9 mouse cellular contexts compared by ENCODE assay signal in genomic region chr2:131053851-131054645, GRCm38 (mm10). TPM values are rescaled to one million over a fixed set of nuclear protein-coding genes. Genes with fewer than 3 reads are reported as not detected.
A peak's percentile ranks its signal among the peaks of the same experiment; 100 is the strongest.
DNase-seq lines count a peak whose midpoint lies in the region; ATAC-seq lines count a peak whose summit lies in the region.
"Had no signal": no experiment of that assay in that cellular context is flagged by ENCODE, and none has a peak within 500 bp of the region (broad histone marks: within the 10 kb centered on the region; RNA-seq: fewer than 3 reads in every experiment).

No protein-coding gene starts in this region.

- DNase-seq in lung, postnatal 25 days (ENCODE audit: low spot score): no peak
- no peak for DNase-seq in cerebellum, adult 8-10 months
- DNase-seq in kidney, adult 18-20 months: no peak
- DNase-seq in lung, postnatal 10 days: no peak

- H3K4me3 ChIP-seq in lung, embryonic 15.5 days: peak overlapping the region; percentile 23
- peak overlapping the region; percentile 27 for H3K4me3 ChIP-seq in limb, embryonic 12.5 days (replicated peaks)
- H3K4me3 ChIP-seq in stomach, embryonic 16.5 days (replicated peaks; ENCODE audit: low read length): peak overlapping the region; percentile 36

- 3% methylated on average over 45 of the region's 45 CpGs for WGBS in lung, embryonic 15.5 days
- WGBS in limb, embryonic 12.5 days: under 1% methylated on average over 45 of the region's 45 CpGs
- 3% methylated on average over 45 of the region's 45 CpGs for WGBS in stomach, embryonic 16.5 days

- no peak overlapping the region for H3K27ac ChIP-seq in lung, embryonic 15.5 days
- H3K27ac ChIP-seq in limb, embryonic 12.5 days: no peak overlapping the region
- no peak overlapping the region for H3K27ac ChIP-seq in stomach, embryonic 16.5 days (ENCODE audit: low read length)
- H3K27ac ChIP-seq: macrophage had no signal

- peak overlapping the region; percentile 49 for H3K4me2 ChIP-seq in lung, embryonic 15.5 days
- peak overlapping the region; percentile 59 for H3K4me2 ChIP-seq in limb, embryonic 12.5 days
- peak overlapping the region; percentile 47 for H3K4me2 ChIP-seq in stomach, embryonic 16.5 days (ENCODE audit: low read depth, low read length)

- H3K9ac ChIP-seq in lung, embryonic 15.5 days: no peak overlapping the region
- peak overlapping the region; percentile 47 for H3K9ac ChIP-seq in limb, embryonic 12.5 days (replicated peaks)
- peak overlapping the region; percentile 24; the same call in 1 of the 2 replicates for H3K9ac ChIP-seq in stomach, embryonic 16.5 days (ENCODE audit: low read length)

- H3K9me3 ChIP-seq in lung, embryonic 15.5 days: no peaks in the 10 kb centered on the region
- no peaks in the 10 kb centered on the region for H3K9me3 ChIP-seq in limb, embryonic 12.5 days
- H3K9me3 ChIP-seq in stomach, embryonic 16.5 days (replicated peaks; ENCODE audit: control insufficient read depth, low read length): no peaks in the 10 kb centered on the region

- peaks cover 34% of the 10 kb centered on the region for H3K4me1 ChIP-seq in lung, embryonic 15.5 days
- H3K4me1 ChIP-seq in limb, embryonic 12.5 days (replicated peaks): peaks cover 35% of the 10 kb centered on the region
- peaks cover 16% of the 10 kb centered on the region for H3K4me1 ChIP-seq in stomach, embryonic 16.5 days (ENCODE audit: control insufficient read depth, insufficient read depth, low read length)

- no peaks in the 10 kb centered on the region for H3K36me3 ChIP-seq in lung, embryonic 15.5 days
- no peaks in the 10 kb centered on the region for H3K36me3 ChIP-seq in limb, embryonic 12.5 days
- no peaks in the 10 kb centered on the region for H3K36me3 ChIP-seq in stomach, embryonic 16.5 days (ENCODE audit: control insufficient read depth, insufficient read depth, low read length)

- H3K27me3 ChIP-seq in lung, embryonic 15.5 days: peaks cover 60% of the 10 kb centered on the region
- peaks cover 78% of the 10 kb centered on the region for H3K27me3 ChIP-seq in limb, embryonic 12.5 days
- peaks cover 36% of the 10 kb centered on the region for H3K27me3 ChIP-seq in stomach, embryonic 16.5 days (ENCODE audit: control insufficient read depth, insufficient read depth, low read length)

- no peak for ATAC-seq in lung, embryonic 15.5 days (ENCODE audit: borderline replicate concordance, extremely low read depth, low FRiP score, low TSS enrichment)
- peak; percentile 58 for ATAC-seq in erythroid progenitor cell, adult 5-6 weeks (replicated peaks; ENCODE audit: low FRiP score, poor library complexity, severe bottlenecking)
- ATAC-seq in limb, embryonic 12.5 days (ENCODE audit: insufficient number of reproducible peaks, insufficient read depth, low FRiP score, low TSS enrichment, low read depth): no peak
- ATAC-seq in stomach, embryonic 16.5 days (ENCODE audit: insufficient read depth, low FRiP score): no peak

RNA-seq across cellular contexts. Expression of gene Adam33, which starts 9.6 kb away (rescaled TPM):
- 4.0 and 8.1 TPM in 2 replicates for polyA plus RNA-seq in lung, embryonic 15.5 days (2015; fragmentation: Nextera tagmentation; extraction: Ambion mirVana)
- total RNA-seq in erythroid progenitor cell, adult 5-6 weeks (2015; ENCODE audit: low replicate concordance): 15.5 and 36.4 TPM in 2 replicates
- total RNA-seq in erythroid progenitor cell, adult 5-6 weeks (2017; ENCODE audit: low replicate concordance): 10.0 and 11.3 TPM in 2 replicates
- polyA plus RNA-seq in limb, embryonic 12.5 days (2016; fragmentation: Nextera tagmentation; extraction: Ambion mirVana): 5.2 and 8.5 TPM in 2 replicates
- 14.2 and 15.5 TPM in 2 replicates for polyA plus RNA-seq in stomach, embryonic 16.5 days (2015; fragmentation: Nextera tagmentation; extraction: Ambion mirVana)

RNA-seq across cellular contexts. Expression of gene Gfra4, which starts 11.2 kb away (rescaled TPM):
- polyA plus RNA-seq in lung, embryonic 15.5 days (2015; fragmentation: Nextera tagmentation; extraction: Ambion mirVana): 12.5 and 12.9 TPM in 2 replicates
- 1.3 and 9.7 TPM in 2 replicates for total RNA-seq in erythroid progenitor cell, adult 5-6 weeks (2015; ENCODE audit: low replicate concordance)
- not detected in 2 replicates for total RNA-seq in erythroid progenitor cell, adult 5-6 weeks (2017; ENCODE audit: low replicate concordance)
- 16.3 and 18.8 TPM in 2 replicates for polyA plus RNA-seq in limb, embryonic 12.5 days (2016; fragmentation: Nextera tagmentation; extraction: Ambion mirVana)
- polyA plus RNA-seq in stomach, embryonic 16.5 days (2015; fragmentation: Nextera tagmentation; extraction: Ambion mirVana): 9.8 and 10.9 TPM in 2 replicates

RNA-seq across cellular contexts. Expression of gene Siglec1, which starts 32.5 kb away (rescaled TPM):
- polyA plus RNA-seq in lung, embryonic 15.5 days (2015; fragmentation: Nextera tagmentation; extraction: Ambion mirVana): 0.44 and 0.47 TPM in 2 replicates
- total RNA-seq in erythroid progenitor cell, adult 5-6 weeks (2015; ENCODE audit: low replicate concordance): 6.8 and 8.8 TPM in 2 replicates
- total RNA-seq in erythroid progenitor cell, adult 5-6 weeks (2017; ENCODE audit: low replicate concordance): 1.8 and 2.6 TPM in 2 replicates
- 0.13 and 0.14 TPM in 2 replicates for polyA plus RNA-seq in limb, embryonic 12.5 days (2016; fragmentation: Nextera tagmentation; extraction: Ambion mirVana)
- 0.29 and 0.44 TPM in 2 replicates for polyA plus RNA-seq in stomach, embryonic 16.5 days (2015; fragmentation: Nextera tagmentation; extraction: Ambion mirVana)
